Mouse (Mus musculus) heart, embryonic 13.5 days (tissue): Measurements from ENCODE around the gene Igsf8. TPM values are rescaled to one million over a fixed set of nuclear protein-coding genes. Genes with fewer than 3 reads are reported as not detected.

ENCODE experiments used
- ATAC-seq: fragments of 200-750 bp; cut with Nextera tagmentation; 2 replicates; pipeline ENCODE4 v1.8.0; 2017; ENCODE audit warnings: moderate TSS enrichment; ENCODE audit not compliant: insufficient number of reproducible peaks, low FRiP score, low TSS enrichment; ENCODE audit errors: extremely low read depth
- H3K27ac ChIP-seq: fragments of 300-500 bp; sonication (generic); replicated peaks from 2 replicates; pipeline ENCODE4 v1.5.1; 2015; ENCODE audit warnings: moderate library complexity, mild to moderate bottlenecking, inconsistent platforms
- H3K27me3 ChIP-seq: fragments of 300-500 bp; sonication (generic); replicated peaks from 2 replicates; pipeline ENCODE4 v1.6.1; 2015; ENCODE audit warnings: mild to moderate bottlenecking, inconsistent platforms
- H3K36me3 ChIP-seq: fragments of 300-500 bp; sonication (generic); 2 replicates; pipeline ENCODE4 v1.6.1; 2015; ENCODE audit warnings: mild to moderate bottlenecking, inconsistent platforms
- H3K4me1 ChIP-seq: fragments of 300-500 bp; sonication (generic); 2 replicates; pipeline ENCODE4 v1.6.1; 2015; ENCODE audit warnings: inconsistent platforms
- H3K4me2 ChIP-seq: fragments of 300-500 bp; sonication (generic); 2 replicates; pipeline ENCODE4 v1.6.1; 2015; ENCODE audit warnings: inconsistent platforms, mild to moderate bottlenecking, moderate library complexity
- H3K4me3 ChIP-seq: fragments of 300-500 bp; sonication (generic); 2 replicates; pipeline ENCODE4 v1.5.1; 2015; ENCODE audit warnings: moderate library complexity, mild to moderate bottlenecking, inconsistent platforms
- H3K9ac ChIP-seq: fragments of 300-500 bp; sonication (generic); 2 replicates; pipeline ENCODE4 v1.6.1; 2015; ENCODE audit warnings: inconsistent platforms, mild to moderate bottlenecking, moderate library complexity
- H3K9me3 ChIP-seq: fragments of 300-500 bp; sonication (generic); 2 replicates; pipeline ENCODE4 v1.6.1; 2016; ENCODE audit warnings: inconsistent platforms
- WGBS: fragments of 180-500 bp; shearing (Covaris S2); methylation state at CpG from one replicate; pipeline ENCODE4 v1.1.7; 2015; ENCODE audit warnings: mixed read lengths; 5-methylcytosine and 5-hydroxymethylcytosine counted together
- polyA plus RNA-seq: library from polyadenylated mRNA; unstranded; fragments of >200 nt; fragmentation: Nextera tagmentation; extraction: Ambion mirVana; gene quantifications from 2 replicates; pipeline ENCODE4 v1.2.1, GENCODE M21; 2015

Igsf8 gene
- polyA plus RNA-seq, 1 experiment from 2014 or later: 27.8 TPM

- Histone ChIP-seq H3K27me3 (peaks cover 98% of the 10 kb centered on the region), H3K4me2 (no peak overlapping the region), H3K9me3 (no peaks in the 10 kb centered on the region), H3K4me1 (peaks cover 11% of the 10 kb centered on the region), H3K9ac (no peak overlapping the region), H3K36me3 (no peaks in the 10 kb centered on the region), H3K4me3 (no peak overlapping the region), H3K27ac (no peak overlapping the region)
- 26% methylated on average over 2 of the region's 2 CpGs for WGBS
- no peak for ATAC-seq
These were observed 76.2 kb downstream of the Igsf8 start for GRCm38 (mm10) chr1:172337411-172338185.

- H3K27ac ChIP-seq: no peak within 1 kb of the TSS
- peak within 1 kb of the TSS; percentile 82 for H3K4me2 ChIP-seq
- peaks cover 88% of the 10 kb centered on the region for H3K27me3 ChIP-seq
- WGBS: 1% methylated on average over 37 of the region's 38 CpGs
- peak within 1 kb of the TSS; percentile 73 for H3K9ac ChIP-seq
- H3K4me3 ChIP-seq: peak within 1 kb of the TSS; percentile 54
- no peaks in the 10 kb centered on the region for H3K36me3 ChIP-seq
- peaks cover 11% of the 10 kb centered on the region for H3K4me1 ChIP-seq
- no peaks in the 10 kb centered on the region for H3K9me3 ChIP-seq
- ATAC-seq: peak; percentile 44; the same call in 1 of the 2 replicates
These were observed 79.4 kb downstream of the Igsf8 start, which contains the start of gene Kcnj10 for GRCm38 (mm10) chr1:172340729-172341321. TSS of gene Kcnj10 (plus strand) at chr1:172341210.

GRCm38 (mm10) chr1:172341386-172341785, 79.9 kb downstream of the Igsf8 start:
- Histone ChIP-seq H3K27me3 (peaks cover 86% of the 10 kb centered on the region), H3K9me3 (no peaks in the 10 kb centered on the region), H3K9ac (no peak overlapping the region), H3K27ac (no peak overlapping the region), H3K36me3 (no peaks in the 10 kb centered on the region), H3K4me1 (peaks cover 11% of the 10 kb centered on the region), H3K4me2 (peak overlapping the region; percentile 82), H3K4me3 (peak overlapping the region; percentile 54)
- ATAC-seq: no peak
- WGBS: 9% methylated on average over 10 of the region's 10 CpGs

- 70% methylated on average over 3 of the region's 3 CpGs for WGBS
- no peaks in the 10 kb centered on the region for H3K36me3 ChIP-seq
- H3K4me2 ChIP-seq: no peak overlapping the region
- H3K4me1 ChIP-seq: peaks cover 11% of the 10 kb centered on the region
- ATAC-seq: no peak
- H3K27me3 ChIP-seq: peaks cover 86% of the 10 kb centered on the region
- H3K4me3 ChIP-seq: no peak overlapping the region
- no peaks in the 10 kb centered on the region for H3K9me3 ChIP-seq
- no peak overlapping the region for H3K27ac ChIP-seq
- no peak overlapping the region for H3K9ac ChIP-seq
These were observed 81.3 kb downstream of the Igsf8 start for GRCm38 (mm10) chr1:172342729-172343128.

GRCm38 (mm10) chr1:172343914-172344313, 82.5 kb downstream of the Igsf8 start:
- Histone ChIP-seq H3K27ac (no peak overlapping the region), H3K4me1 (peaks cover 11% of the 10 kb centered on the region), H3K4me2 (no peak overlapping the region), H3K9me3 (no peaks in the 10 kb centered on the region), H3K36me3 (no peaks in the 10 kb centered on the region), H3K27me3 (peaks cover 87% of the 10 kb centered on the region), H3K4me3 (no peak overlapping the region), H3K9ac (no peak overlapping the region)
- WGBS: 42% methylated on average over 3 of the region's 3 CpGs
- ATAC-seq: no peak

GRCm38 (mm10) chr1:172344820-172345219, 83.4 kb downstream of the Igsf8 start:
- H3K9me3 ChIP-seq: no peaks in the 10 kb centered on the region
- peaks cover 13% of the 10 kb centered on the region for H3K4me1 ChIP-seq
- H3K4me3 ChIP-seq: no peak overlapping the region
- H3K27ac ChIP-seq: no peak overlapping the region
- H3K36me3 ChIP-seq: no peaks in the 10 kb centered on the region
- no peak for ATAC-seq
- 72% methylated on average over 7 of the region's 7 CpGs for WGBS
- H3K9ac ChIP-seq: no peak overlapping the region
- peaks cover 87% of the 10 kb centered on the region for H3K27me3 ChIP-seq
- no peak overlapping the region for H3K4me2 ChIP-seq

- H3K4me3 ChIP-seq: no peak overlapping the region
- WGBS: 72% methylated on average over 10 of the region's 10 CpGs
- no peaks in the 10 kb centered on the region for H3K36me3 ChIP-seq
- H3K4me1 ChIP-seq: peaks cover 11% of the 10 kb centered on the region
- H3K27me3 ChIP-seq: peaks cover 87% of the 10 kb centered on the region
- H3K27ac ChIP-seq: no peak overlapping the region
- no peak overlapping the region for H3K9ac ChIP-seq
- ATAC-seq: no peak
- H3K9me3 ChIP-seq: no peaks in the 10 kb centered on the region
- H3K4me2 ChIP-seq: no peak overlapping the region
These were observed 85.3 kb downstream of the Igsf8 start for GRCm38 (mm10) chr1:172346707-172347106.

GRCm38 (mm10) chr1:172347382-172347781, 85.9 kb downstream of the Igsf8 start:
- Histone ChIP-seq H3K9ac (no peak overlapping the region), H3K9me3 (no peaks in the 10 kb centered on the region), H3K4me2 (no peak overlapping the region), H3K36me3 (no peaks in the 10 kb centered on the region), H3K4me3 (no peak overlapping the region), H3K27me3 (peaks cover 87% of the 10 kb centered on the region), H3K4me1 (peaks cover 11% of the 10 kb centered on the region), H3K27ac (no peak overlapping the region)
- WGBS: 78% methylated on average over 12 of the region's 12 CpGs
- no peak for ATAC-seq

- peaks cover 11% of the 10 kb centered on the region for H3K4me1 ChIP-seq
- H3K27me3 ChIP-seq: peaks cover 90% of the 10 kb centered on the region
- 61% methylated on average over 5 of the region's 5 CpGs for WGBS
- H3K4me2 ChIP-seq: no peak overlapping the region
- H3K27ac ChIP-seq: no peak overlapping the region
- H3K36me3 ChIP-seq: no peaks in the 10 kb centered on the region
- no peak overlapping the region for H3K4me3 ChIP-seq
- no peak overlapping the region for H3K9ac ChIP-seq
- ATAC-seq: no peak
- H3K9me3 ChIP-seq: no peaks in the 10 kb centered on the region
These were observed 88.1 kb downstream of the Igsf8 start for GRCm38 (mm10) chr1:172349504-172349903.

- H3K27me3 ChIP-seq: peaks cover 94% of the 10 kb centered on the region
- WGBS: 19% methylated on average over 19 of the region's 19 CpGs
- no peaks in the 10 kb centered on the region for H3K36me3 ChIP-seq
- H3K9ac ChIP-seq: 0 out of 2 replicates have a peak overlapping the region, but pooled peaks have one; percentile 4
- peak; percentile 20; the same call in 1 of the 2 replicates for ATAC-seq
- H3K4me1 ChIP-seq: peaks cover 11% of the 10 kb centered on the region
- H3K4me3 ChIP-seq: no peak overlapping the region
- no peak overlapping the region for H3K27ac ChIP-seq
- no peaks in the 10 kb centered on the region for H3K9me3 ChIP-seq
- H3K4me2 ChIP-seq: peak overlapping the region; percentile 30
These were observed 88.7 kb downstream of the Igsf8 start for GRCm38 (mm10) chr1:172349916-172350812.

- Histone ChIP-seq H3K9me3 (no peaks in the 10 kb centered on the region), H3K4me1 (peaks cover 11% of the 10 kb centered on the region), H3K9ac (no peak overlapping the region), H3K27ac (no peak overlapping the region), H3K36me3 (no peaks in the 10 kb centered on the region), H3K4me3 (no peak overlapping the region), H3K27me3 (peaks cover 95% of the 10 kb centered on the region), H3K4me2 (no peak overlapping the region)
- 58% methylated on average over 6 of the region's 6 CpGs for WGBS
- no peak for ATAC-seq
These were observed 90.6 kb downstream of the Igsf8 start for GRCm38 (mm10) chr1:172352001-172352400.
